Mouse (Mus musculus): ENCODE results near the gene Cx3cr1. TPM values are rescaled to one million over a fixed set of nuclear protein-coding genes. Genes with fewer than 3 reads are reported as not detected.
"Not testable (repeated sequence)": the region's sequence is repeated elsewhere in the genome, so short reads cannot be mapped to it uniquely, and the experiment has no call there.

Cx3cr1 gene
- total RNA-seq (2021) = 1 to 10 TPM; 2.4 to 3.8 TPM
- long read RNA-seq, experiment 1, partial matches to known transcripts = 0 of 4 reads
- long read RNA-seq, experiment 1, other reads (novel, unspliced or antisense) = 4 of 4 reads
- long read RNA-seq, experiment 2, partial matches to known transcripts = 1 of 1 reads
- long read RNA-seq, experiment 2, other reads (novel, unspliced or antisense) = 0 of 1 reads

- DNase-seq = no peak
Observed at GRCm38 (mm10) chr9:120069779-120070178, at the start of gene Cx3cr1. Gene Cx3cr1, minus strand, starts transcription at chr9:120069879.

GRCm38 (mm10) chr9:120118212-120118611, 48.5 kb upstream of the Cx3cr1 start:
- no peak for DNase-seq

DNA sequence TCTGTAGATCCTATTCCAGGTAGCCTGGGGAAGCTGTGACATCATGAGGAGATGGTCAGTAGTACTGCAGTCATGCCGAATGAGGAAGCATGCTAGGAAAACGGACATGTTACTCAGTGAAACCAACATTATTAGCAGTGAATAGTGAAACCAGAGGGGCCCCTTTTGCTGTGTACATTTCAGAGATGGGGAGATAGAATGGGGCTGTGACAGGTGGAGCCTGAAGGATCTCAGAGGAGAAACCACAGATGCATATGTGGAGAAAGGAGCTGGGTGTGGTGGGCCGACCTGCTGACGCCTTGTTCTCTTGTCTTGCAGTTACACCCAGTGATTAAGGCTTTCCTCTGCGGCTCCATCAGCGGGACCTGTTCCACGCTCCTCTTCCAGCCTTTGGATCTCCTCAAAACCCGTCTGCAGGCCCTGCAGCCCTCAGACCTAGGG, 46.5 kb upstream of the Cx3cr1 start:
- no peak for DNase-seq

- DNase-seq = peak; percentile 38
Observed at GRCm38 (mm10) chr9:120115580-120115979, 45.9 kb upstream of the Cx3cr1 start.

- DNase-seq = no peak
Observed at GRCm38 (mm10) chr9:120114789-120115151, 45.1 kb upstream of the Cx3cr1 start.

DNA sequence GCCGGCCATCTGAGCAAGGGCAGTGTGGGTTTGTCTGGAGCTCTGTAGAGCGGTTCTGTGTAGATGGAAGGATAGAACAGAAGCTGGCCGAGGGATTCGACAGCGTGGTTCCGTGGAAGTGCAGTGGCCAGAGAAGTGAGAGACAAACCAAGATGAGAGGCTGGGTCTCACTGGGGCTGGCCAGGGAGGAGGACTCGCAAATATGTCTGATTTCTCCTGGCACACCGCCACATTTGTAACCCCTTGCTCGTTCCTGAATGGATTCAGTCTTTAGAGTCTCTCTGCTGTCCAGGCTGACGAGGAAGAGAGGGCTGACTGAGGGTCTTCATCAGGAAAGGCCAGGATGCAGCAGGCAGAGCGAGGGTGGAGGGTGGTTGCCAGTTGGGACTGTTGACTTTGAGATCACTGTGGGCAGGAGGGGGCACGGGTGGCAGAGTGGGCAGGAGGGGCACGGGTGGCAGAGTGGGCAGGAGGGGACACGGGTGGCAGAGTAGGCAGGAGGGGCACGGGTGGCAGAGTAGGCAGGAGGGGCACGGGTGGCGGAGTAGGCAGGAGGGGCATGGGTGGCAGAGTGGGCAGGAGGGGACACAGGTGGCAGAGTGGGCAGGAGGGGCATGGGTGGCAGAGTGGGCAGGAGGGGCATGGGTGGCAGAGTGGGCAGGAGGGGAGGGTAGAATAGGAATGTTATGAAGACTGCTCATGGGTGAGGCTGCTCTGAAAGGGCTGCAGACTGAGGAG, 44.5 kb upstream of the Cx3cr1 start:
- DNase-seq = no peak

DNA sequence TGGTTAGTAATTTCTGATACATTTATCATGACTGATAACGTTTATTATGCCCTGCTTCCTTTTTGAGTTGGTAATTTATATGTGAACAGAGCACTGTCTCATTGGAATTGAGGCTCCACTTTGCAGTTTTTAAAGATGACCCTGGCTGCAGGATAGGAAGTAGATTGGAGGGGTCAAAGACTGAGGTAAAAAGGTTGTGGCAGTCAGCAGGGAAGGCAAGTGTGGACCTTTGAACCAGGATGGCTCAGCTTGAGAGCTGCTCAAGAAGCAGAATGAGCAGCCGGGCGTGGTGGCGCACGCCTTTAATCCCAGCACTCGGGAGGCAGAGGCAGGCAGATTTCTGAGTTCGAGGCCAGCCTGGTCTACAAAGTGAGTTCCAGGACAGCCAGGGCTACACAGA, 43.8 kb upstream of the Cx3cr1 start:
- DNase-seq = no peak

- no peak for DNase-seq
Observed at GRCm38 (mm10) chr9:120112472-120112871, 42.8 kb upstream of the Cx3cr1 start.

DNA sequence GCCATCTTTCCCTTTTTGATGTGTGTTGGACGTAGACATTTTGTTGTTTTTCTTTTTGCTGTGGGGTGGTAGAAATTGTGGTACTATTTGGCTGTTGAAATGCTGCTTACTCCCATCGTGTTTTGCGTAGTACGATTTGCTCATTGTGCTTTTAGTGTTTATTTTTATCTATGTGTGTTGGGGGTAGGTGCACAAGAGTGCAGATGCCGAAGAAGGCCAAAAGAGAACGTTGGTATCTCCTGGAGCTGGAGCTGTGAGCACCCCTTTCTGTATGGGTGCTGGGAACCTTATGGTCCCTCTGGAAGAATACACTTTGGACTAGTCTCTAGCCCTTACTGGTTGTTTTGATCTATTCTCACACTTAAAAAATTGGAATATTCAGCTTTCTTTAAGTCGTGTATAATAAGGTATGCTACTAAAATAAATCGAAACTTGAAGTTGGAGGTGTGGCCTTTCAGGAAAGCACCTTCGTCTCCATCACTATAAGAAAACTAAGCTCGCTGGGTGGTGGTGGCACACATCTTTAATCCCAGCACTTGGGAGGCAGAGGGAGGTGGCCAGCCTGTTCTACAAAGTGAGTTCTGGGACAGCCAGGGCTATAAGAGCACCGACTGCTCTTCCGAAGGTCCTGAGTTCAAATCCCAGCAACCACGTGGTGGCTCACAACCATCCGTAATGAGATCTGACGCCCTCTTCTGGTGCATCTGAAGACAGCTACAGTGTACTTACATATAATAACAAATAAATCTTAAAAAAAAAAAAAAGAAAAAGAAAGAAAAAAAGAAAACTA, 41.7 kb upstream of the Cx3cr1 start:
- DNase-seq = no peak

DNA sequence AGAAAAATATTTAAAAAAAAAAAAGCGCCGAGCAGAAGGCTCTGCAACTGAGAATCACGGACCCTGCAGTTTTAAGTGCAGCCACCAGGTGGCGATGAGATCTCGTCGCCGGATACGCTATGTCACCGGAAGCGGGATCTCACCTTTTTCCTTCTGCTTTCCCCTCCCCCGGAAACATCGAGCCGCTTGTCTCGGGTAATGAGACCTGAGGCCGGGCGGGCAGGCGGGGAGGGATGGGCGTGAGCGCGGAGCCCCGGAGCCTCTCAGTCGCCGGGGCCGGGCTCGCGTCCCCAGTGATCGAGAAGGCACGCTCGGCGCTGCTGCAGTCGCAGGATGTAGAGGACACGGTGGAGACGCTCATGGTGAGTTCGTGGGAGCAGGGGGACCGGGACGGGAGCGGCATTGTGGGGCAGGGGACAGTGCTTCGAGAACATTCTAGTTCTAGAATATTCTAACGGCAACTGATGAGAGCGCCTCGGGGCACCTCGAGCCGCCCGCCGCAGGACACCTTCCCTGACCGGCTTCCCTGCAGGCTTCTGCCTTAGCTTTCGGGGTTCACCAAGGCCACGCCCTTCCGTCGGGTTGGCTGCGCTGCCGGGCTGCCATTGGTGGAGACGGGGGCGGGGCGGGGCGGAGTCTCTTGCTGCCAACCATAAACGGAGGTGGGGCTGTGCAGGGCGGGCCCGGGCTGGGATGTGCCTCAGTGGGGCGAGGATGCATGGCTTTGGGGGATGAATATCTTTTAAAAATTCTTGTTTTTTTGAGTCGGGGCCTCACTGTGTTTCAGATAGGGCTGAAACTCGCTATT, 40.7 kb upstream of the Cx3cr1 start, which contains the start of gene Slc25a38:
Gene Slc25a38 (plus strand): TSS at position 164 of the 808 bp plus-strand sequence.
- DNase-seq = peak; percentile 98

- DNase-seq = not testable (repeated sequence)
Observed at GRCm38 (mm10) chr9:120108953-120109352, 39.3 kb upstream of the Cx3cr1 start.

DNA sequence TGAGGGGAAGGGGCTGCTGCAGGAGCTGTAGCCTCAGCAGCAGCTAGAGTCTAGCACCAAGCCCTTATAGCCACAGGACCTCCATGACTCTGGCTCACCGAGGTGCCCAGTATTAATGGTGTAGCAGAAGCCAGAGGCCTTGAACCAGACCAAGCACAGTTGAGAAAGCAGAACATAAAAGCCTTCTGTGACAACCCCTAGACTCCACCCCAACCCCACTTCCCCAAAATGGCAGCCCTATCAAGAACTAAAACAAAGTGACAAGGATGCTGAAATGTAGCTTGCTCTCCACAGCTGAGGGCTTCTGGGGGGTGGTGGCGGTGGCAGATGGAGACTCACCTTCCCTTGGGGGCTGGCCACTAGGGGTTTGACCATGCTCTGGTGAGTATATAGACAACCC, 31.5 kb upstream of the Cx3cr1 start:
- DNase-seq = no peak

GRCm38 (mm10) chr9:120099304-120099703, 29.6 kb upstream of the Cx3cr1 start:
- no peak for DNase-seq

GRCm38 (mm10) chr9:120098682-120099081, 29.0 kb upstream of the Cx3cr1 start:
- DNase-seq = peak; percentile 79

- no peak for DNase-seq
Observed at GRCm38 (mm10) chr9:120095886-120096285, 26.2 kb upstream of the Cx3cr1 start.

GRCm38 (mm10) chr9:120093701-120094100, 24.0 kb upstream of the Cx3cr1 start:
- DNase-seq = no peak

GRCm38 (mm10) chr9:120091696-120092238, 22.1 kb upstream of the Cx3cr1 start, which contains the start of gene Ccr8:
Gene Ccr8, plus strand, starts transcription at chr9:120092114.
- no peak for DNase-seq

DNA sequence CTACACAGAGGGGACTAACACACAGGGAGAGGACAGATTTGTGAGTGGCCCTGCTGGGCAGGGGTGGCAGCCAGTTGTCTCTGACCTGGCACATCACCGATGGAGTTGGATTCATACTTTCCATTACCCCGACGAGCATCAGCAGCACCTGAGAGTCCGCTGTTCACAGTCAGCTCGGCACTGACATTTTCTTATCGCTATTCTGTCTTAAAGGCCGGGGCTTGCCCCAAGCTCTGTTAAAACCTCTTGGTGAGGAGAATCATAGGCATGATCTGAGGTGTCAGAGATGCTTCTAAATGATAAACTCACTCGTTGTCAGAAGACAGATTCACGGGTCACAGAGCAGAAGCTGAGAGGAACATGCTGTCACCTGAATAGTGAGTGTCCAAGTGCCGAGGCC, 21.4 kb upstream of the Cx3cr1 start:
- no peak for DNase-seq

DNA sequence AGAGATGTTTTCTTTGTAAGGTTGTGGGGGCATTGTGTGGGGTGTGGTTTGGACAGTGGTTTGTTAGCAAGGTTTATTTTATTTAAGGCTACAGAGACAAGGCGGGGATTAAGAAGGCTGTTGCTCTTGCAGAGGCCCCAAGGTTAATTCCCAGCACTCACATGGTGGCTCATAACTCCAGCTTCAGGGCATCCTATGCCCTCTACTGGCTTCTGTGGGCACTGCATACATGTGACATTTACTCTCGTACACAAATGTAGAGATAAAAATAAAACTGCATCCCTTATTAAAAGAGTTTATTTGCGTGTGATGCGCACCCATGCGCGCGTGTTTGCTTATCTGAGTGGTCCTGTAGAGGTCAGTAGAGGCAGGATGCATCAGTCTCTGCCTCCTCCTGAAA, 19.4 kb upstream of the Cx3cr1 start:
- DNase-seq = no peak

GRCm38 (mm10) chr9:120084406-120084805, 14.7 kb upstream of the Cx3cr1 start:
- DNase-seq = no peak

- DNase-seq = no peak
Observed at GRCm38 (mm10) chr9:120083158-120083894, 13.6 kb upstream of the Cx3cr1 start.
